Mouse (Mus musculus): Measurements from ENCODE around the gene Tex44. TPM values are rescaled to one million over a fixed set of nuclear protein-coding genes. Genes with fewer than 3 reads are reported as not detected.

Gene Tex44
- polyA plus RNA-seq, 1 experiment from 2014 or later: not detected

GRCm38 (mm10) chr1:86397621-86398020, 28.5 kb upstream of the Tex44 start:
- Histone ChIP-seq H3K9ac (no peak overlapping the region), H3K4me1 (replicated peaks; ENCODE audit: control insufficient read depth, insufficient read depth, low read length) (no peaks in the 10 kb centered on the region), H3K36me3 (replicated peaks; ENCODE audit: control insufficient read depth, insufficient read depth) (no peaks in the 10 kb centered on the region), H3K27me3 (ENCODE audit: control insufficient read depth, insufficient read depth, low read length) (no peaks in the 10 kb centered on the region), H3K4me2 (replicated peaks) (no peak overlapping the region), H3K27ac (no peak overlapping the region), H3K9me3 (ENCODE audit: control insufficient read depth, low read length) (no peaks in the 10 kb centered on the region), H3K4me3 (replicated peaks; ENCODE audit: low read length) (no peak overlapping the region)
- ATAC-seq (ENCODE audit: low FRiP score) (no peak), DNase-seq (ENCODE audit: low spot score) (no peak)
- 81% methylated on average over 8 of the region's 8 CpGs for WGBS

- Histone ChIP-seq H3K4me1 (replicated peaks; ENCODE audit: control insufficient read depth, insufficient read depth, low read length) (no peaks in the 10 kb centered on the region), H3K4me3 (replicated peaks; ENCODE audit: low read length) (no peak overlapping the region), H3K9ac (no peak overlapping the region), H3K27me3 (ENCODE audit: control insufficient read depth, insufficient read depth, low read length) (no peaks in the 10 kb centered on the region), H3K27ac (no peak overlapping the region), H3K36me3 (replicated peaks; ENCODE audit: control insufficient read depth, insufficient read depth) (no peaks in the 10 kb centered on the region), H3K4me2 (replicated peaks) (no peak overlapping the region), H3K9me3 (ENCODE audit: control insufficient read depth, low read length) (no peaks in the 10 kb centered on the region)
- ATAC-seq (ENCODE audit: low FRiP score) (no peak), DNase-seq (ENCODE audit: low spot score) (no peak)
- WGBS: 80% methylated on average over 7 of the region's 7 CpGs
Observed at GRCm38 (mm10) chr1:86398222-86398621, 27.9 kb upstream of the Tex44 start.

- Histone ChIP-seq H3K9ac (no peak overlapping the region), H3K9me3 (ENCODE audit: control insufficient read depth, low read length) (no peaks in the 10 kb centered on the region), H3K36me3 (replicated peaks; ENCODE audit: control insufficient read depth, insufficient read depth) (no peaks in the 10 kb centered on the region), H3K4me1 (replicated peaks; ENCODE audit: control insufficient read depth, insufficient read depth, low read length) (no peaks in the 10 kb centered on the region), H3K27me3 (ENCODE audit: control insufficient read depth, insufficient read depth, low read length) (no peaks in the 10 kb centered on the region), H3K4me3 (replicated peaks; ENCODE audit: low read length) (no peak overlapping the region), H3K4me2 (replicated peaks) (no peak overlapping the region), H3K27ac (no peak overlapping the region)
- 90% methylated on average over 3 of the region's 3 CpGs for WGBS
- no peak for DNase-seq (ENCODE audit: low spot score)
- no peak for ATAC-seq (ENCODE audit: low FRiP score)
Observed at GRCm38 (mm10) chr1:86399322-86399721, 26.8 kb upstream of the Tex44 start.

DNA sequence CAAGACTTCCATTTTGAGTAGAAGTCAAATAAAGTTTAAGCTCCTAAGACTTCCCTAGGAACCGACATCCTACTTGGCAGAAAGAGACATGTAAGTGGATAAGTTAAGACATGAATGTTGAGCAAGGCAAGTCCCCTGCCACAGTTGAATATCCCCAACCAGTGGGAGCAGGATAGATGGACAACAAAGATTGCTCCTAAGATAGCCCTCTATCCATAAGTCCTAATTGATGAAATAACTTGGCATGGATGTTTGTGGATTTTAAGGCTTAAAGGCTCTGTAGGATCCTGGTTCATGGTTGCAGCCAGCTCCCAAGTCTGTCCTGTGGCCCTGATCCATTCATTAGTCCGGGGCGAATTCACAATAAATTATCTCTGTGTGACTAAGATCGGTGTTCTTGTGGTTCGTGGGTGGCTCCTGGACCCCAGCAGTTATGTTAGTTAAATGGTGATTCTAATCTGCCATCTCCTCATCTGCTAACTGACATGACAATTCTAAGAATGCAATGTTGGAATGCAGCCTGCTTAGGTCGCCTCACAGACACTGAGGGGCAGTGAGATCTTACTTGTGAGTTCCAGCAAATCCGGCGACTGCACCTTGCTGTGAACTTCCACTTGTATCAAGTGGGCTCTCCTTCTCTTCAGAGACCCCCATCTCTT, 25.9 kb upstream of the Tex44 start:
- WGBS: 78% methylated on average over 8 of the region's 8 CpGs
- no peaks in the 10 kb centered on the region for H3K27me3 ChIP-seq (ENCODE audit: control insufficient read depth, insufficient read depth, low read length)
- no peak overlapping the region for H3K4me3 ChIP-seq (replicated peaks; ENCODE audit: low read length)
- no peak overlapping the region for H3K27ac ChIP-seq
- no peak for DNase-seq (ENCODE audit: low spot score)
- H3K9ac ChIP-seq: no peak overlapping the region
- H3K4me1 ChIP-seq (replicated peaks; ENCODE audit: control insufficient read depth, insufficient read depth, low read length): no peaks in the 10 kb centered on the region
- no peaks in the 10 kb centered on the region for H3K36me3 ChIP-seq (replicated peaks; ENCODE audit: control insufficient read depth, insufficient read depth)
- no peak overlapping the region for H3K4me2 ChIP-seq (replicated peaks)
- ATAC-seq (ENCODE audit: low FRiP score): no peak
- H3K9me3 ChIP-seq (ENCODE audit: control insufficient read depth, low read length): no peaks in the 10 kb centered on the region

DNA sequence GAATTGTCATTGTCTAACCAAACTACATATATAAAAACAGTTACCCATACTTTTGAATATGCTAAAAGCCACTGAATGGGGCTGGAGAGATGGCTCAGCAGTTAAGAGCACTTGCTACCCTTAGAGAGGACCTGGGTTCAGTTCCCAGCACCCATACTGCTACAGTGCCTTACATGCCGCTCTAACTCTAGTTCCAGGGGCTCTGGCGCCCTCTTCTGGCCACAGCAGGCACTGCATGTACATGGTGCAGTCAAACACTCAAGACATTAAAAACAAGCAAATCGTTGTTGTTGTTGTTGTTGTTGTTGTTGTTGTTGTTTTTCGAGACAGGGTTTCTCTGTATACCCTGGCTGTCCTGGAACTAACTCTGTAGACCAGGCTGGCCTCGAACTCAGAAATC, 21.3 kb upstream of the Tex44 start:
- ATAC-seq (ENCODE audit: low FRiP score) (no peak), DNase-seq (ENCODE audit: low spot score) (no peak)
- Histone ChIP-seq H3K4me2 (replicated peaks) (no peak overlapping the region), H3K4me1 (replicated peaks; ENCODE audit: control insufficient read depth, insufficient read depth, low read length) (no peaks in the 10 kb centered on the region), H3K4me3 (replicated peaks; ENCODE audit: low read length) (no peak overlapping the region), H3K27me3 (ENCODE audit: control insufficient read depth, insufficient read depth, low read length) (no peaks in the 10 kb centered on the region), H3K9me3 (ENCODE audit: control insufficient read depth, low read length) (no peaks in the 10 kb centered on the region), H3K27ac (no peak overlapping the region), H3K9ac (no peak overlapping the region), H3K36me3 (replicated peaks; ENCODE audit: control insufficient read depth, insufficient read depth) (no peaks in the 10 kb centered on the region)
- 62% methylated on average over 5 of the region's 5 CpGs for WGBS

DNA sequence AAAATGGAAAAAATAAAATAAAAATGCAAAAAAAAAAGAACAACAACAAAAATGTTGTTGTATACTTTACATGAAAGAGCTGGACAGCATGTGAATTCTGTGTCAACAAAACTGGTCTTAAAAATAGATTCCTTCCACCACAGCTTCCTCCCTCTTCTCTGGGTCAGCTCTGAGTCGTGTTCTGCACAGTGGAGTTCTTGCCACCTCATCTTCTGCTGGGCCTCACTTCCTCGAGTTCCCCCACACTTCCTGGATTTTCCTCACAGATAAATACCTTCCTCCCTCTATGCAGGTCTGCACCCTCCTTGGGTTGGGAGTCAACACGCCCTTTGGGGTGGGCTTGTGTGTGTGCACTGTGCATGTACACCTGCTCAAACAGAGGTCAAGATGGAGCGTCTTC, 19.8 kb upstream of the Tex44 start:
- DNase-seq (ENCODE audit: low spot score) (no peak), ATAC-seq (ENCODE audit: low FRiP score) (no peak)
- Histone ChIP-seq H3K36me3 (replicated peaks; ENCODE audit: control insufficient read depth, insufficient read depth) (no peaks in the 10 kb centered on the region), H3K27me3 (ENCODE audit: control insufficient read depth, insufficient read depth, low read length) (no peaks in the 10 kb centered on the region), H3K27ac (no peak overlapping the region), H3K9ac (no peak overlapping the region), H3K9me3 (ENCODE audit: control insufficient read depth, low read length) (no peaks in the 10 kb centered on the region), H3K4me2 (replicated peaks) (no peak overlapping the region), H3K4me1 (replicated peaks; ENCODE audit: control insufficient read depth, insufficient read depth, low read length) (no peaks in the 10 kb centered on the region), H3K4me3 (replicated peaks; ENCODE audit: low read length) (no peak overlapping the region)
- 83% methylated on average over 4 of the region's 4 CpGs for WGBS

GRCm38 (mm10) chr1:86406914-86407313, 19.2 kb upstream of the Tex44 start:
- ATAC-seq (ENCODE audit: low FRiP score) (no peak), DNase-seq (ENCODE audit: low spot score) (no peak)
- no peak overlapping the region for H3K9ac ChIP-seq
- no peaks in the 10 kb centered on the region for H3K4me1 ChIP-seq (replicated peaks; ENCODE audit: control insufficient read depth, insufficient read depth, low read length)
- H3K27me3 ChIP-seq (ENCODE audit: control insufficient read depth, insufficient read depth, low read length): no peaks in the 10 kb centered on the region
- no peaks in the 10 kb centered on the region for H3K9me3 ChIP-seq (ENCODE audit: control insufficient read depth, low read length)
- WGBS: 56% methylated on average over 8 of the region's 8 CpGs
- H3K27ac ChIP-seq: no peak overlapping the region
- H3K4me2 ChIP-seq (replicated peaks): no peak overlapping the region
- H3K36me3 ChIP-seq (replicated peaks; ENCODE audit: control insufficient read depth, insufficient read depth): no peaks in the 10 kb centered on the region
- H3K4me3 ChIP-seq (replicated peaks; ENCODE audit: low read length): no peak overlapping the region

GRCm38 (mm10) chr1:86408515-86408914, 17.6 kb upstream of the Tex44 start:
- H3K9me3 ChIP-seq (ENCODE audit: control insufficient read depth, low read length): no peaks in the 10 kb centered on the region
- no peak for ATAC-seq (ENCODE audit: low FRiP score)
- H3K4me3 ChIP-seq (replicated peaks; ENCODE audit: low read length): no peak overlapping the region
- no peaks in the 10 kb centered on the region for H3K4me1 ChIP-seq (replicated peaks; ENCODE audit: control insufficient read depth, insufficient read depth, low read length)
- DNase-seq (ENCODE audit: low spot score): no peak
- no peaks in the 10 kb centered on the region for H3K36me3 ChIP-seq (replicated peaks; ENCODE audit: control insufficient read depth, insufficient read depth)
- H3K27ac ChIP-seq: no peak overlapping the region
- no peak overlapping the region for H3K4me2 ChIP-seq (replicated peaks)
- no peaks in the 10 kb centered on the region for H3K27me3 ChIP-seq (ENCODE audit: control insufficient read depth, insufficient read depth, low read length)
- H3K9ac ChIP-seq: no peak overlapping the region
- 70% methylated on average over 10 of the region's 10 CpGs for WGBS

- no peak for ATAC-seq (ENCODE audit: low FRiP score)
Observed at GRCm38 (mm10) chr1:86409476-86409875, 16.7 kb upstream of the Tex44 start.

GRCm38 (mm10) chr1:86414715-86415114, 11.4 kb upstream of the Tex44 start:
- Histone ChIP-seq H3K27ac (no peak overlapping the region), H3K27me3 (ENCODE audit: control insufficient read depth, insufficient read depth, low read length) (no peaks in the 10 kb centered on the region), H3K9ac (no peak overlapping the region), H3K4me3 (replicated peaks; ENCODE audit: low read length) (no peak overlapping the region), H3K9me3 (ENCODE audit: control insufficient read depth, low read length) (no peaks in the 10 kb centered on the region), H3K4me1 (replicated peaks; ENCODE audit: control insufficient read depth, insufficient read depth, low read length) (no peaks in the 10 kb centered on the region), H3K4me2 (replicated peaks) (no peak overlapping the region), H3K36me3 (replicated peaks; ENCODE audit: control insufficient read depth, insufficient read depth) (no peaks in the 10 kb centered on the region)
- 93% methylated on average over 5 of the region's 5 CpGs for WGBS
- DNase-seq (ENCODE audit: low spot score) (no peak), ATAC-seq (ENCODE audit: low FRiP score) (no peak)

More at GRCm38 (mm10) chr1:86409476-86409875, 16.7 kb upstream of the Tex44 start:
- Histone ChIP-seq H3K27me3 (ENCODE audit: control insufficient read depth, insufficient read depth, low read length) (no peaks in the 10 kb centered on the region), H3K9ac (no peak overlapping the region), H3K4me2 (replicated peaks) (no peak overlapping the region), H3K4me1 (replicated peaks; ENCODE audit: control insufficient read depth, insufficient read depth, low read length) (no peaks in the 10 kb centered on the region), H3K36me3 (replicated peaks; ENCODE audit: control insufficient read depth, insufficient read depth) (no peaks in the 10 kb centered on the region), H3K4me3 (replicated peaks; ENCODE audit: low read length) (no peak overlapping the region), H3K27ac (no peak overlapping the region), H3K9me3 (ENCODE audit: control insufficient read depth, low read length) (no peaks in the 10 kb centered on the region)
- 93% methylated on average over 2 of the region's 2 CpGs for WGBS
- no peak for DNase-seq (ENCODE audit: low spot score)
